Comparison of ENCODE assay signal across 8 mouse cellular contexts in the genomic region with DNA sequence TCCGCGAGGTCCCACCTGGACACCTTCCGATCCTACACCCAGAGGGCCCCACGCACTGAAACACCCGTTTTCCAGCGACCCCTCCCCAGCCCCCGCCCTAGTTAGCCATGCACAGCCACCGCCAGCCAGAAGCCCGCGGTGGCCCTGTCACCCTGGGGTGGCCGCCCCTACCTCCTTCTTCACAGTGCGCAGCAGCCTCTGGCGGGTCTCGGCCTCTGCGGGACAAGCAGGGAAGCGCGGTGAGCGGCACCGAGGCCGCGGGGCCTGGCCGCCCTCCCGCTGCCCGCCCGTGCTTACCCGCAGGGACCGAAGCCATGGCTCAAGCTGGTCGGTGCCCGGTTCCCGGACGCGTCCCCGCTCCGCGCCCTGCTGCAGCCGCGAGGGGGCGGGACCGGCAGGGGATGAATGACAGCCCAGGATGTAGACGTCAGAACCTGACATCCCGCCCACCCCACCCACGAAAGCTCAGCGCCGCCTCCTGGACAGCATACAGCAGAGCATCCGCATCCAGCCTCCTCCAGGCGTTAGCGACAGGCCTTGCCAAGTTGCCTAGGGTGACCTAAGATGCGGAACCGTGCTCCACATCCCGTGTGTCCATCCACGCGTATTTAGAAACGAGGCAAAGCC. TPM values are rescaled to one million over a fixed set of nuclear protein-coding genes. Genes with fewer than 3 reads are reported as not detected.
A peak's percentile ranks its signal among the peaks of the same experiment; 100 is the strongest.
DNase-seq lines count a peak whose midpoint lies in the region; ATAC-seq and TF ChIP-seq lines count a peak whose summit lies in the region.

A gene (minus strand): TSS at position 410 of the 627 bp plus-strand sequence.

- peak within 1 kb of the TSS; percentile 34; the same call in 1 of the 2 replicates for H3K9ac ChIP-seq in liver, postnatal 0 days (replicated peaks)
- peak within 1 kb of the TSS; percentile 68 for H3K9ac ChIP-seq in neural tube, embryonic 15.5 days (replicated peaks)

- intact Hi-C loops in heart, postnatal 36 days (cut with DNase I), result loop anchor here (5.0 kb wide), 1 partner anchor 133 kb away; no protein-coding TSS in a partner anchor

- peak within 1 kb of the TSS; percentile 95 for H3K27ac ChIP-seq in layer of hippocampus, adult 2 months
- H3K27ac ChIP-seq in liver, postnatal 0 days (ENCODE audit: low read depth), result no peak within 1 kb of the TSS
- H3K27ac ChIP-seq in neural tube, embryonic 15.5 days (replicated peaks), result peak within 1 kb of the TSS; percentile 58

- H3K27me3 ChIP-seq in G1E (ENCODE audit: insufficient read depth, low read length), result no peaks in the 10 kb centered on the region
- H3K27me3 ChIP-seq in liver, postnatal 0 days (ENCODE audit: insufficient read depth, low read length), result peaks cover 31% of the 10 kb centered on the region
- H3K27me3 ChIP-seq in neural tube, embryonic 15.5 days (replicated peaks), result 0 out of 2 replicates have a peak, but pooled peaks cover 3% of the 10 kb centered on the region

- TF ChIP-seq EP300 in liver, postnatal 0 days (IDR thresholded peaks at IDR 0.05; ENCODE audit: low read depth), result no peak

- H3K36me3 ChIP-seq in G1E (replicated peaks), result no peaks in the 10 kb centered on the region
- no peaks in the 10 kb centered on the region for H3K36me3 ChIP-seq in liver, postnatal 0 days (replicated peaks; ENCODE audit: insufficient read depth, low read length)
- H3K36me3 ChIP-seq in neural tube, embryonic 15.5 days, result no peaks in the 10 kb centered on the region

- peak within 1 kb of the TSS; percentile 13; the same call in 1 of the 2 replicates for H3K4me3 ChIP-seq in G1E (ENCODE audit: low read depth, low read length)
- H3K4me3 ChIP-seq in layer of hippocampus, adult 2 months, result peak within 1 kb of the TSS; percentile 84
- H3K4me3 ChIP-seq in liver, postnatal 0 days (ENCODE audit: low read depth, low read length), result peak within 1 kb of the TSS; percentile 44
- peak within 1 kb of the TSS; percentile 53 for H3K4me3 ChIP-seq in neural tube, embryonic 15.5 days (replicated peaks)

- WGBS in liver, postnatal 0 days (ENCODE audit: insufficient replicate concordance), result 4% methylated on average over 47 of the region's 53 CpGs
- 1% methylated on average over 53 of the region's 53 CpGs for WGBS in neural tube, embryonic 15.5 days

- no peaks in the 10 kb centered on the region for H3K4me1 ChIP-seq in G1E (ENCODE audit: insufficient read depth, low read depth, low read length)
- H3K4me1 ChIP-seq in liver, postnatal 0 days (ENCODE audit: insufficient read depth), result no peaks in the 10 kb centered on the region
- H3K4me1 ChIP-seq in neural tube, embryonic 15.5 days, result peaks cover 56% of the 10 kb centered on the region

- H3K9me3 ChIP-seq in G1E (replicated peaks), result peaks cover 89% of the 10 kb centered on the region
- no peaks in the 10 kb centered on the region for H3K9me3 ChIP-seq in liver, postnatal 0 days (ENCODE audit: low read length)
- no peaks in the 10 kb centered on the region for H3K9me3 ChIP-seq in neural tube, embryonic 15.5 days (replicated peaks)

- peak within 1 kb of the TSS; percentile 73 for H3K4me2 ChIP-seq in liver, postnatal 0 days (ENCODE audit: low read depth, low read length)
- H3K4me2 ChIP-seq in neural tube, embryonic 15.5 days, result peak within 1 kb of the TSS; percentile 80

- no peak for ATAC-seq in G1E (ENCODE audit: extremely low read depth, insufficient number of reproducible peaks, low FRiP score, poor library complexity, severe bottlenecking)
- peak; percentile 51 for ATAC-seq in frontal cortex, adult (ENCODE audit: low TSS enrichment)
- peak; percentile 81 for ATAC-seq in liver, postnatal 0 days
- peak; percentile 72 for ATAC-seq in neural tube, embryonic 15.5 days (ENCODE audit: low FRiP score)

- DNase-seq in G1E (ENCODE audit: low spot score), result no peak
- DNase-seq in cerebellum, adult 8-10 months, result peak; percentile 89
- DNase-seq in heart, postnatal 36 days, result peak; percentile 70 to 73
- peak; percentile 78 to 80 for DNase-seq in layer of hippocampus, adult 2 months (ENCODE audit: low spot score in 2 of 2)
- DNase-seq in liver, postnatal 0 days, result peak; percentile 81
- peak; percentile 75 for DNase-seq in thymus, postnatal 4 days

- TF ChIP-seq CTCF in G1E (IDR thresholded peaks at IDR 0.05; ENCODE audit: low read depth, low read length), result no peak
- peak; percentile 82 for TF ChIP-seq CTCF in layer of hippocampus, adult 2 months (conservative IDR thresholded peaks at IDR 0.05)
- TF ChIP-seq CTCF in liver, postnatal 0 days (IDR thresholded peaks at IDR 0.05; ENCODE audit: low read depth), result peak; percentile 56

RNA-seq across cellular contexts. Expression of the gene that starts here (rescaled TPM):
- total RNA-seq in G1E (2014; fragmentation: Nextera tagmentation) (not detected in 2 replicates), G1E (2017) (under 0.01 and 0.05 TPM in 2 replicates)
- polyA plus RNA-seq in G1E (2012), result not detected in 2 replicates
- total RNA-seq in heart, postnatal 36 days (2021), result under 1 TPM; 0.44 to 0.60 TPM
- total RNA-seq in layer of hippocampus, adult 2 months (2021), result 10 to 100 TPM; 80.3 to 85.4 TPM
- 0.45 and 0.49 TPM in 2 replicates for polyA plus RNA-seq in liver, postnatal 0 days (2015; fragmentation: Nextera tagmentation; extraction: Ambion mirVana)
- polyA plus RNA-seq in neural tube, embryonic 15.5 days (2015; fragmentation: Nextera tagmentation; extraction: Ambion mirVana), result 16.8 and 20.0 TPM in 2 replicates

Comparison
In these comparisons a context has a peak if more than half of its experiments do, and no peak if none do; other contexts are left out.
1. RNA of the gene that starts here (total RNA-seq): 80.3 to 85.4 TPM in layer of hippocampus, adult 2 months; 0.44 to 0.60 TPM in heart, postnatal 36 days and under 0.01 to 0.05 TPM in G1E; every median in the first group is over 10 times any median in the second.
2. RNA of the gene that starts here (polyA plus RNA-seq): 16.8 to 20.0 TPM in neural tube, embryonic 15.5 days; 0.45 to 0.49 TPM in liver, postnatal 0 days and not detected in G1E; every median in the first group is over 10 times any median in the second.
3. Peak in DNase-seq in heart, postnatal 36 days; RNA of the gene not detected or under 1 TPM.
4. Peak in DNase-seq, ATAC-seq, H3K4me3 ChIP-seq, H3K9ac ChIP-seq and H3K4me2 ChIP-seq in liver, postnatal 0 days; RNA of the gene not detected or under 1 TPM.
5. H3K4me3 ChIP-seq: peak in every context shown above with its lines; median percentile 84 in layer of hippocampus, adult 2 months; 53 in neural tube, embryonic 15.5 days; 44 in liver, postnatal 0 days; 13 in G1E.